Mouse (Mus musculus): ENCODE results near the gene Ldlrap1. TPM values are rescaled to one million over a fixed set of nuclear protein-coding genes. Genes with fewer than 3 reads are reported as not detected.

Gene Ldlrap1
- polyA plus RNA-seq, 1 experiment from 2014 or later: 2.7 TPM

DNA sequence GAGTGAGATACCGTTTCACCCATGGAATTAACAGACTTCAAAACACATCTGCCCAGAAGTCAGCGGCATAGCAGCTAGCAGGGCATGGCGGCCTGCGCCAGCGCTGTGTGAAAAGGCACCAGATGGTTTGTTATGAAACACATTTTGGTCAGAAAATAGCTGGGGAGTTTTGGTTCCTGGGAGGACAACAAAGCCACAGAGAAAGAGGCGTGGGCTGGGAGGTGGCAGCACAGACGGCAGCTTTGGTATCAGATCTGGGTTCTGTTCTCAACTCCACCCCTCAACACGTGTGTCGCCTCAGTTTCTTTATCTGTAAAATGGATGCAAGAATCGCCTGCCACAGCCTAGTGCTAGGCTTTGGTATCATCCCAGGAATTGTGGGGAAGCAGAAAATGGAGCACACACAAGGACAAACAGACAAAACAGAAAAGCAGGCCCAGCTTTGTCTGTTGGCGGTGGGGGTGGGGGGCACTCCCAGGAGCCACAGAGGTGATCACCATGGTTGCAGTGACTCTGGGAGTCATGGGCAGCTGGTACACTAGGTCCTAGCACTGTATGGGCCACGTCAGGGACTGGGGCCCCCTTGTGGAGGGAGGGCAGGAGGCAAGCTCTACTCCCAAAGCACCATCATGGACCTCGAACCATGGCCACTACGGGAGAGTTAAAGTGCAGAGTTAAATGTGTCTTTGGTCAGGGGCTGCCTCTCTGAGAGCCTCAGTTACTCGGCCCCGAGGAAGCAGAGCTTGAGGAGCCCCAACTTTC lies 21.7 kb downstream of the Ldlrap1 start:
- no peaks in the 10 kb centered on the region for H3K36me3 ChIP-seq (ENCODE audit: poor library complexity, severe bottlenecking)
- no peak overlapping the region; the same call in 1 of the 2 replicates for H3K9ac ChIP-seq
- ATAC-seq: no peak
- WGBS: 82% methylated on average over 16 of the region's 16 CpGs
- H3K27me3 ChIP-seq: no peaks in the 10 kb centered on the region
- no peak overlapping the region for H3K27ac ChIP-seq
- no peaks in the 10 kb centered on the region for H3K9me3 ChIP-seq (replicated peaks)
- no peak overlapping the region for H3K4me2 ChIP-seq
- H3K4me3 ChIP-seq: no peak overlapping the region
- H3K4me1 ChIP-seq: peaks cover 14% of the 10 kb centered on the region

- Histone ChIP-seq H3K4me3 (no peak overlapping the region), H3K9me3 (replicated peaks) (no peaks in the 10 kb centered on the region), H3K9ac (no peak overlapping the region), H3K36me3 (ENCODE audit: poor library complexity, severe bottlenecking) (no peaks in the 10 kb centered on the region), H3K4me2 (no peak overlapping the region), H3K4me1 (peaks cover 5% of the 10 kb centered on the region; the same call in 1 of the 2 replicates), H3K27me3 (no peaks in the 10 kb centered on the region), H3K27ac (no peak overlapping the region)
- ATAC-seq: no peak
- WGBS: 66% methylated on average over 16 of the region's 16 CpGs
Measured at GRCm38 (mm10) chr4:134743881-134744633, 23.8 kb downstream of the Ldlrap1 start.

- Histone ChIP-seq H3K27ac (no peak overlapping the region), H3K4me2 (no peak overlapping the region), H3K27me3 (peaks cover 6% of the 10 kb centered on the region; the same call in 1 of the 2 replicates), H3K9ac (no peak overlapping the region), H3K4me1 (peaks cover 15% of the 10 kb centered on the region), H3K9me3 (replicated peaks) (no peaks in the 10 kb centered on the region), H3K4me3 (no peak overlapping the region), H3K36me3 (ENCODE audit: poor library complexity, severe bottlenecking) (no peaks in the 10 kb centered on the region)
- ATAC-seq: no peak
- 83% methylated on average over 8 of the region's 8 CpGs for WGBS
Measured at GRCm38 (mm10) chr4:134741949-134742348, 25.9 kb downstream of the Ldlrap1 start.

GRCm38 (mm10) chr4:134740186-134740585 lies 27.6 kb downstream of the Ldlrap1 start:
- ATAC-seq: no peak
- peaks cover 13% of the 10 kb centered on the region; the same call in 1 of the 2 replicates for H3K27me3 ChIP-seq
- no peak overlapping the region for H3K4me2 ChIP-seq
- no peaks in the 10 kb centered on the region for H3K36me3 ChIP-seq (ENCODE audit: poor library complexity, severe bottlenecking)
- no peak overlapping the region for H3K9ac ChIP-seq
- H3K27ac ChIP-seq: no peak overlapping the region
- H3K4me3 ChIP-seq: no peak overlapping the region
- peaks cover 18% of the 10 kb centered on the region for H3K4me1 ChIP-seq
- 95% methylated on average over 4 of the region's 4 CpGs for WGBS
- no peaks in the 10 kb centered on the region for H3K9me3 ChIP-seq (replicated peaks)

DNA sequence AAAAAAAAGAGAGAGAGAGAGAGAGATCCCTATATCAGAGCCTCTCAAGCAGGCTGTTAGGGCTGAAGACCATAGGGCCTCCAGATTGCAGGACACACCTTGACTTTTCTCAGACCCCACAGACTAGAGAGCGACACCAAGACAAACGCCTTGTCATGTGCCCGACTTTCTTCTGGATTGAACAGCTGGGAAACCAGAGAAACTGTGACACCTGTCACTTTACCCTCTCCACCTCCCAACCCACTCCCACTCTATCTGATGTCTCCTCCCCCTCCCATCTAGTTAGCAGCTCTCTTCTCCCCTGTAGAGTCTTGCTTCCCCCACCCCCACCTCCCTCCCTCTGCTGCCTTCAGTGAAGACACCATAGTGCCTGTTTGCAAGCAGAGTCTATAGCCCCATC lies 28.3 kb downstream of the Ldlrap1 start:
- Histone ChIP-seq H3K4me3 (no peak overlapping the region), H3K27me3 (peaks cover 13% of the 10 kb centered on the region; the same call in 1 of the 2 replicates), H3K9ac (no peak overlapping the region), H3K4me2 (no peak overlapping the region), H3K9me3 (replicated peaks) (no peaks in the 10 kb centered on the region), H3K27ac (no peak overlapping the region), H3K36me3 (ENCODE audit: poor library complexity, severe bottlenecking) (no peaks in the 10 kb centered on the region), H3K4me1 (peaks cover 18% of the 10 kb centered on the region)
- 78% methylated on average over 3 of the region's 3 CpGs for WGBS
- ATAC-seq: no peak

DNA sequence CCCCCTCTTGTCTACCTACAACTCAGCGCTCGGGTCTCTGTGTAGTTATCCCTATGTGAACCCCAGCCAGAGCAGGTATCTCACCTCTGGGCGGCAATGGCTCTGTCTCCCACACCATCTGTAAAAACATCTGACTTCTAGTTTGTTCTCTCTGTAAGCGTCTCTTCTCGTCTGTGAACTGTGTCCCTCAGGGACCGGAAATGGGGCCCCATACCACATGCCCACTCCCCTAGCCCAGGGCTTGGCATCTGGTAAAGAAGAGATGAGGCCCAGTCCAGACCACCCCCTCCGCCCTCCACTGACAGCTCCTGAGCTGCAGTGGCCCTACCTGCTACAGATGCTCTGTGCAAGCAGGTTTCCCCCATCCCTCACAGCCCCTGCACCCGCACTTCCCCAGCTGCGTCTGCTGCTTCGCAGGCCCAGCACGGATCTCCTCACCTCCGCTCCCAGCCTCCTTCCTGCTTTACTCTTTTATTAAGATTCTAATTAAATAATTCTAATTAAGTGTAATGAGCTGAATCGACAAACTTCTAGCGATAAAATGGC lies 30.4 kb downstream of the Ldlrap1 start:
- peaks cover 13% of the 10 kb centered on the region; the same call in 1 of the 2 replicates for H3K27me3 ChIP-seq
- ATAC-seq: no peak
- 0 out of 2 replicates have a peak overlapping the region, but pooled peaks have one; percentile 37 for H3K9ac ChIP-seq
- no peak overlapping the region for H3K4me3 ChIP-seq
- H3K4me2 ChIP-seq: no peak overlapping the region
- H3K4me1 ChIP-seq: peaks cover 13% of the 10 kb centered on the region
- no peak overlapping the region for H3K27ac ChIP-seq
- no peaks in the 10 kb centered on the region for H3K36me3 ChIP-seq (ENCODE audit: poor library complexity, severe bottlenecking)
- no peaks in the 10 kb centered on the region for H3K9me3 ChIP-seq (replicated peaks)
- WGBS: 46% methylated on average over 14 of the region's 14 CpGs

GRCm38 (mm10) chr4:134736147-134736546 lies 31.7 kb downstream of the Ldlrap1 start:
- Histone ChIP-seq H3K9me3 (replicated peaks) (no peaks in the 10 kb centered on the region), H3K27me3 (peaks cover 19% of the 10 kb centered on the region), H3K27ac (no peak overlapping the region), H3K4me3 (no peak overlapping the region), H3K9ac (no peak overlapping the region), H3K4me2 (no peak overlapping the region), H3K36me3 (ENCODE audit: poor library complexity, severe bottlenecking) (no peaks in the 10 kb centered on the region), H3K4me1 (peaks cover 13% of the 10 kb centered on the region)
- no peak for ATAC-seq
- 80% methylated on average over 7 of the region's 7 CpGs for WGBS

GRCm38 (mm10) chr4:134734629-134735081 lies 33.2 kb downstream of the Ldlrap1 start:
- ATAC-seq: no peak
- Histone ChIP-seq H3K4me3 (no peak overlapping the region), H3K9me3 (replicated peaks) (no peaks in the 10 kb centered on the region), H3K4me1 (peaks cover 26% of the 10 kb centered on the region), H3K36me3 (ENCODE audit: poor library complexity, severe bottlenecking) (no peaks in the 10 kb centered on the region), H3K27ac (no peak overlapping the region), H3K27me3 (peaks cover 19% of the 10 kb centered on the region), H3K9ac (no peak overlapping the region), H3K4me2 (no peak overlapping the region)
- 71% methylated on average over 9 of the region's 9 CpGs for WGBS

- peaks cover 19% of the 10 kb centered on the region for H3K27me3 ChIP-seq
- H3K4me3 ChIP-seq: no peak overlapping the region
- H3K36me3 ChIP-seq (ENCODE audit: poor library complexity, severe bottlenecking): no peaks in the 10 kb centered on the region
- no peak overlapping the region for H3K9ac ChIP-seq
- WGBS: 6% methylated on average over 13 of the region's 13 CpGs
- H3K4me2 ChIP-seq: no peak overlapping the region
- H3K4me1 ChIP-seq: peaks cover 29% of the 10 kb centered on the region
- ATAC-seq: peak; percentile 30; the same call in 1 of the 2 replicates
- no peaks in the 10 kb centered on the region for H3K9me3 ChIP-seq (replicated peaks)
- no peak overlapping the region for H3K27ac ChIP-seq
Measured at GRCm38 (mm10) chr4:134734038-134734628, 33.7 kb downstream of the Ldlrap1 start.

DNA sequence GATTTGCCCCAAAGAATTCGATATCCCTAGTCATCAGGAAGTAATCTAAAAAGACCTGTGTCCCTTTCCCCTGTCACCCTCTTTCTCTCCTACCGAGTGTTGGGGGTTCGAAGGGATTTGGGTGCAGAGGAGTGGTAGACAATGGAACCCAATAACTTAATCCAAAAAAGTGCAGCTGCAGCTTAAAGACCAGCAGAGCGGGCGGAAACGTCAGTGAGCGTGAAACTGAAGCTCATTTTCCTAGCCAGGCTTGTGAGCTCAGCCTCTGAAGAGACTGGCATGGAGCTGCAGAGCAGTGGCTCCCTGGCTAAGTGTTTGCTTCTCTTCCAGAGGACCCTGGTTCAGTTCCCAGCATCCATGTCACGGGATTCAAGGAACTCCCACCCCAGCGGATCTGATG lies 34.5 kb downstream of the Ldlrap1 start:
- Histone ChIP-seq H3K27me3 (peaks cover 15% of the 10 kb centered on the region), H3K36me3 (ENCODE audit: poor library complexity, severe bottlenecking) (no peaks in the 10 kb centered on the region), H3K27ac (no peak overlapping the region), H3K4me1 (peaks cover 29% of the 10 kb centered on the region), H3K9me3 (replicated peaks) (no peaks in the 10 kb centered on the region), H3K4me2 (no peak overlapping the region), H3K9ac (no peak overlapping the region), H3K4me3 (no peak overlapping the region)
- no peak for ATAC-seq
- WGBS: 50% methylated on average over 9 of the region's 9 CpGs

DNA sequence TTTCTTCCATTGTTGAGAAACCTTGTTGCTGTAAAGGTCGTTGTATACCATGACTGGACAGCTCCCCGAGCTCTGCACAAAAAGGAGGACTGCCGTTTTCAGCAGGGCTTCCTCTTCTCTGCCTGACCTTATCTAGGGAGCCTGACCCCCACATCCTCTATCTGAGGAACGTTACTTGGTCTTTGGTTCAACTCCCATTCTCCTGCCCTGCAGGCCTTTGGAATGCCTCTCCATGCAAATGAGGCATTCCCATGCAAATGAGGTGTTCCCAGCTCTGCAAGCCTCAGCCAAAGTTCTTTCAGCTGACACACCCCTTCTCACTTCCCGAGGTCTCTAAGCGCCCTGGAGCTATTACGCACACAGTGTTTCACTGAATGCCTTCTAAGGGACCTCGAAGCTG lies 37.7 kb downstream of the Ldlrap1 start:
- H3K4me1 ChIP-seq: peaks cover 16% of the 10 kb centered on the region
- peak; percentile 65; the same call in 1 of the 2 replicates for ATAC-seq
- peak overlapping the region; percentile 27 for H3K4me2 ChIP-seq
- peaks cover 5% of the 10 kb centered on the region; the same call in 1 of the 2 replicates for H3K27me3 ChIP-seq
- no peak overlapping the region for H3K4me3 ChIP-seq
- H3K9me3 ChIP-seq (replicated peaks): no peaks in the 10 kb centered on the region
- 3% methylated on average over 8 of the region's 8 CpGs for WGBS
- H3K27ac ChIP-seq: no peak overlapping the region; the same call in 1 of the 2 replicates
- no peaks in the 10 kb centered on the region for H3K36me3 ChIP-seq (ENCODE audit: poor library complexity, severe bottlenecking)
- no peak overlapping the region for H3K9ac ChIP-seq

All from forebrain, embryonic 13.5 days (tissue).